In genomic region chr3:144760592-144761309, GRCm38 (mm10) we compare ENCODE assay signal across 11 mouse cellular contexts. TPM values are rescaled to one million over a fixed set of nuclear protein-coding genes. Genes with fewer than 3 reads are reported as not detected.
DNase-seq lines count a peak whose midpoint lies in the region; ATAC-seq and TF ChIP-seq lines count a peak whose summit lies in the region.
"Had no signal": no experiment of that assay in that cellular context is flagged by ENCODE, and none has a peak within 500 bp of the region (broad histone marks: within the 10 kb centered on the region; RNA-seq: fewer than 3 reads in every experiment).

Gene Clca3a1, minus strand, starts transcription at chr3:144760977.

- no peaks in the 10 kb centered on the region for H3K36me3 ChIP-seq in neural tube, embryonic 12.5 days
- no peaks in the 10 kb centered on the region for H3K36me3 ChIP-seq in liver, embryonic 12.5 days
- no peaks in the 10 kb centered on the region for H3K36me3 ChIP-seq in stomach, embryonic 15.5 days
- no peaks in the 10 kb centered on the region for H3K36me3 ChIP-seq in hindbrain, embryonic 13.5 days

- no peaks in the 10 kb centered on the region for H3K9me3 ChIP-seq in neural tube, embryonic 12.5 days
- no peaks in the 10 kb centered on the region for H3K9me3 ChIP-seq in liver, embryonic 12.5 days (replicated peaks)
- H3K9me3 ChIP-seq in stomach, embryonic 15.5 days: no peaks in the 10 kb centered on the region
- H3K9me3 ChIP-seq in hindbrain, embryonic 13.5 days: no peaks in the 10 kb centered on the region

- TF ChIP-seq CTCF in cerebellum, adult 2 months (IDR thresholded peaks at IDR 0.05; ENCODE audit: borderline replicate concordance, insufficient read depth, low read depth, low read length): no peak

- no peaks in the 10 kb centered on the region for H3K4me1 ChIP-seq in neural tube, embryonic 12.5 days
- H3K4me1 ChIP-seq in liver, embryonic 12.5 days: peaks cover 8% of the 10 kb centered on the region; the same call in 1 of the 2 replicates
- H3K4me1 ChIP-seq in stomach, embryonic 15.5 days: 0 out of 2 replicates have a peak, but pooled peaks cover 9% of the 10 kb centered on the region
- H3K4me1 ChIP-seq in hindbrain, embryonic 13.5 days (replicated peaks): no peaks in the 10 kb centered on the region
- H3K4me1 ChIP-seq in cerebellum, adult 2 months (ENCODE audit: control insufficient read depth, insufficient read depth, low read length): no peaks in the 10 kb centered on the region

- H3K4me3 ChIP-seq in neural tube, embryonic 12.5 days: no peak within 1 kb of the TSS
- no peak within 1 kb of the TSS for H3K4me3 ChIP-seq in liver, embryonic 12.5 days
- H3K4me3 ChIP-seq in stomach, embryonic 15.5 days (replicated peaks): peak within 1 kb of the TSS; percentile 5
- no peak within 1 kb of the TSS for H3K4me3 ChIP-seq in hindbrain, embryonic 13.5 days
- no peak within 1 kb of the TSS for H3K4me3 ChIP-seq in cerebellum, adult 2 months (replicated peaks; ENCODE audit: insufficient read depth, low read depth, low read length)

- no peak for TF ChIP-seq POLR2A in cerebellum, adult 2 months (IDR thresholded peaks at IDR 0.05; ENCODE audit: borderline replicate concordance, insufficient read depth, low read length)

- no peak within 1 kb of the TSS for H3K9ac ChIP-seq in neural tube, embryonic 12.5 days
- no peak within 1 kb of the TSS for H3K9ac ChIP-seq in liver, embryonic 12.5 days
- H3K9ac ChIP-seq in stomach, embryonic 15.5 days: no peak within 1 kb of the TSS
- H3K9ac ChIP-seq in hindbrain, embryonic 13.5 days: no peak within 1 kb of the TSS
- H3K9ac ChIP-seq: hindbrain, embryonic 14.5 days had no signal

- no peak for DNase-seq in neural tube, embryonic 10.5 days (ENCODE audit: extremely low spot score, low spot score)
- DNase-seq in thymus, postnatal 25 days: no peak
- no peak for DNase-seq in cerebellum, adult 2 months
- DNase-seq: right cerebral cortex, postnatal 25 days had no signal

- WGBS in neural tube, embryonic 12.5 days: 64% methylated on average over 11 of the region's 11 CpGs
- 58% methylated on average over 11 of the region's 11 CpGs for WGBS in liver, embryonic 12.5 days (ENCODE audit: insufficient replicate concordance)
- 31% methylated on average over 11 of the region's 11 CpGs for WGBS in stomach, embryonic 15.5 days
- 87% methylated on average over 10 of the region's 11 CpGs for whole genome bisulfite sequencing in hindbrain, embryonic 13.5 days
- 75% methylated on average over 11 of the region's 11 CpGs for WGBS in cerebellum, adult 2 months

- H3K27ac ChIP-seq in neural tube, embryonic 12.5 days: no peak within 1 kb of the TSS
- H3K27ac ChIP-seq in liver, embryonic 12.5 days: peak within 1 kb of the TSS; percentile 51; the same call in 1 of the 2 replicates
- peak within 1 kb of the TSS; percentile 77 for H3K27ac ChIP-seq in stomach, embryonic 15.5 days
- H3K27ac ChIP-seq in hindbrain, embryonic 13.5 days: no peak within 1 kb of the TSS
- H3K27ac ChIP-seq in cerebellum, adult 2 months (ENCODE audit: insufficient read depth, low read length): no peak within 1 kb of the TSS
- H3K27ac ChIP-seq: hindbrain, embryonic 14.5 days had no signal

- peak; percentile 33; the same call in 1 of the 2 replicates for ATAC-seq in neural tube, embryonic 12.5 days (ENCODE audit: low FRiP score, low read depth)
- peak; percentile 91 for ATAC-seq in erythroid progenitor cell, adult 5-6 weeks (replicated peaks; ENCODE audit: low FRiP score, poor library complexity, severe bottlenecking)
- ATAC-seq in liver, embryonic 12.5 days: peak; percentile 63
- ATAC-seq in stomach, embryonic 15.5 days (ENCODE audit: insufficient read depth, low FRiP score, low read depth): peak; percentile 82
- no peak for ATAC-seq in hindbrain, embryonic 13.5 days (ENCODE audit: low FRiP score)
- ATAC-seq: Patski had no signal

- no peak within 1 kb of the TSS for H3K4me2 ChIP-seq in neural tube, embryonic 12.5 days (replicated peaks)
- 0 out of 2 replicates have a peak within 1 kb of the TSS, but pooled peaks have one; percentile 8 for H3K4me2 ChIP-seq in liver, embryonic 12.5 days
- H3K4me2 ChIP-seq in stomach, embryonic 15.5 days: peak within 1 kb of the TSS; percentile 36
- H3K4me2 ChIP-seq in hindbrain, embryonic 13.5 days: no peak within 1 kb of the TSS
- H3K4me2 ChIP-seq: hindbrain, embryonic 14.5 days had no signal

- H3K27me3 ChIP-seq in neural tube, embryonic 12.5 days (replicated peaks): no peaks in the 10 kb centered on the region
- H3K27me3 ChIP-seq in liver, embryonic 12.5 days (replicated peaks): no peaks in the 10 kb centered on the region
- H3K27me3 ChIP-seq in stomach, embryonic 15.5 days (replicated peaks): no peaks in the 10 kb centered on the region
- no peaks in the 10 kb centered on the region for H3K27me3 ChIP-seq in hindbrain, embryonic 13.5 days
- no peaks in the 10 kb centered on the region for H3K27me3 ChIP-seq in cerebellum, adult 2 months (ENCODE audit: control insufficient read depth, insufficient read depth, low read length)

RNA-seq across cellular contexts. Expression of gene Clca3a1, which starts in this region (rescaled TPM):
- 0.19 and 0.26 TPM in 2 replicates for polyA plus RNA-seq in neural tube, embryonic 12.5 days (2016; fragmentation: Nextera tagmentation; extraction: Ambion mirVana)
- total RNA-seq in erythroid progenitor cell, adult 5-6 weeks (2015; ENCODE audit: low replicate concordance): 9.2 and 20.5 TPM in 2 replicates
- 12.5 and 17.9 TPM in 2 replicates for total RNA-seq in erythroid progenitor cell, adult 5-6 weeks (2017; ENCODE audit: low replicate concordance)
- polyA plus RNA-seq in liver, embryonic 12.5 days (2016; fragmentation: Nextera tagmentation; extraction: Ambion mirVana): 3.0 and 3.3 TPM in 2 replicates
- polyA plus RNA-seq in stomach, embryonic 15.5 days (2015; fragmentation: Nextera tagmentation; extraction: Ambion mirVana): 14.2 and 18.1 TPM in 2 replicates
- polyA plus RNA-seq in hindbrain, embryonic 13.5 days (2015; fragmentation: Nextera tagmentation; extraction: Ambion mirVana): 0.13 and 0.14 TPM in 2 replicates
- 0.03 TPM in 2 replicates for polyA plus RNA-seq in cerebellum, adult 2 months (2012; rRNA removed)

Comparison
In these comparisons a context has a peak if more than half of its experiments do, and no peak if none do; other contexts are left out.
1. Peak in ATAC-seq in neural tube, embryonic 12.5 days; RNA of the gene not detected or under 1 TPM.
2. H3K27ac ChIP-seq: peak in liver, embryonic 12.5 days (single experiment) and stomach, embryonic 15.5 days (single experiment); none in neural tube, embryonic 12.5 days (single experiment), hindbrain, embryonic 13.5 days (single experiment) and cerebellum, adult 2 months (single experiment).
3. H3K4me2 ChIP-seq: peak in liver, embryonic 12.5 days (single experiment) and stomach, embryonic 15.5 days (single experiment); none in neural tube, embryonic 12.5 days (single experiment) and hindbrain, embryonic 13.5 days (single experiment).